Mouse (Mus musculus) mammary gland, adult 2 months (tissue): ENCODE measurements around the gene BC049352. TPM values are rescaled to one million over a fixed set of nuclear protein-coding genes. Genes with fewer than 3 reads are reported as not detected.

Experiments used
- polyA plus RNA-seq: library from polyadenylated mRNA; depleted of rRNA; stranded (reverse); fragments of >200 nt; gene quantifications from 2 replicates; pipeline ENCODE4 v1.2.3, GENCODE M21; 2012; ENCODE audit warnings: low replicate concordance; rRNA removed

The BC049352 gene
- polyA plus RNA-seq = 1.2 and 3.5 TPM in 2 replicates

GRCm38 (mm10) chr9:45181770-45182169 lies at the start of gene BC049352:
TSS of gene BC049352 (plus strand) at chr9:45182007.

GRCm38 (mm10) chr9:45138191-45139032 lies 43.4 kb upstream of the BC049352 start, which contains the start of gene Scn4b:
TSS of gene Scn4b (plus strand) at chr9:45138395.

GRCm38 (mm10) chr9:45203797-45204410 lies 22.1 kb downstream of the BC049352 start, which contains the start of gene Tmprss4:
TSS of gene Tmprss4 (minus strand) at chr9:45204092.

GRCm38 (mm10) chr9:45268597-45269325 lies 87.0 kb downstream of the BC049352 start, which contains the start of gene Il10ra:
TSS of gene Il10ra (minus strand) at chr9:45269149.

Other genes starting within 250 kb of the BC049352 start
- gene Ube4a, start 216.4 kb upstream of the BC049352 start, polyA plus RNA-seq = 9.0 and 19.2 TPM in 2 replicates
- gene Cd3g, start 201.6 kb upstream of the BC049352 start, polyA plus RNA-seq = 12.5 and 15.6 TPM in 2 replicates
- gene Cd3d, start 200.2 kb upstream of the BC049352 start, polyA plus RNA-seq = 18.0 and 23.5 TPM in 2 replicates
- 28.6 and 38.7 TPM in 2 replicates for gene Cd3e, start 172.4 kb upstream of the BC049352 start, polyA plus RNA-seq
- 10.6 and 18.6 TPM in 2 replicates for gene Mpzl2, start 142.2 kb upstream of the BC049352 start, polyA plus RNA-seq
- gene Mpzl3, start 126.8 kb upstream of the BC049352 start, polyA plus RNA-seq = 3.6 and 5.9 TPM in 2 replicates
- 0.97 and 1.4 TPM in 2 replicates for gene Jaml, start 102.8 kb upstream of the BC049352 start, polyA plus RNA-seq
- 1.3 and 1.5 TPM in 2 replicates for gene Scn2b, start 64.2 kb upstream of the BC049352 start, polyA plus RNA-seq
- 1.8 and 25.0 TPM in 2 replicates for gene Scn4b, start 43.6 kb upstream of the BC049352 start, polyA plus RNA-seq
- 2.1 and 3.6 TPM in 2 replicates for gene Tmprss4, start 22.1 kb downstream of the BC049352 start, polyA plus RNA-seq
- 21.6 and 25.1 TPM in 2 replicates for gene Il10ra, start 87.1 kb downstream of the BC049352 start, polyA plus RNA-seq
- gene Tmprss13, start 137.1 kb downstream of the BC049352 start, polyA plus RNA-seq = 9.7 and 11.5 TPM in 2 replicates
- gene Fxyd6, start 188.2 kb downstream of the BC049352 start, polyA plus RNA-seq = 39.3 and 63.7 TPM in 2 replicates
- 148 and 187 TPM in 2 replicates for gene Fxyd2, start 217.7 kb downstream of the BC049352 start, polyA plus RNA-seq
- gene Dscaml1, start 244.6 kb downstream of the BC049352 start, polyA plus RNA-seq = 2.9 and 8.4 TPM in 2 replicates